Mouse (Mus musculus): ENCODE data around the gene Gm853. TPM values are rescaled to one million over a fixed set of nuclear protein-coding genes. Genes with fewer than 3 reads are reported as not detected.

The Gm853 gene
- total and polyA plus RNA-seq, 3 experiments, result 0.05 TPM; not detected in 2

- 0 out of 2 replicates have a peak, but pooled peaks cover 10% of the 10 kb centered on the region for H3K27me3 ChIP-seq (ENCODE audit: insufficient read depth, low read length)
- TF ChIP-seq TAL1 (conservative IDR thresholded peaks at IDR 0.05; ENCODE audit: low read depth, low read length), result no peak
- peak; percentile 80 for TF ChIP-seq CTCF (IDR thresholded peaks at IDR 0.05; ENCODE audit: low read depth, low read length)
- no peak for TF ChIP-seq POLR2AphosphoS5 (IDR thresholded peaks at IDR 0.05; ENCODE audit: insufficient replicate concordance, low read depth, low read length)
- H3K9me3 ChIP-seq (replicated peaks), result no peaks in the 10 kb centered on the region
- ATAC-seq (ENCODE audit: extremely low read depth, insufficient number of reproducible peaks, low FRiP score, poor library complexity, severe bottlenecking), result no peak
- peak; percentile 37 for DNase-seq (ENCODE audit: low spot score)
- no peak overlapping the region for H3K4me3 ChIP-seq (ENCODE audit: low read depth, low read length)
- no peaks in the 10 kb centered on the region for H3K36me3 ChIP-seq (replicated peaks)
- no peaks in the 10 kb centered on the region; the same call in 1 of the 2 replicates for H3K4me1 ChIP-seq (ENCODE audit: insufficient read depth, low read depth, low read length)
Observed at GRCm38 (mm10) chr4:130264698-130265349, 42.6 kb upstream of the Gm853 start.

GRCm38 (mm10) chr4:130264131-130264530 is 41.9 kb upstream of the Gm853 start:
- DNase-seq (ENCODE audit: low spot score) (no peak), ATAC-seq (ENCODE audit: extremely low read depth, insufficient number of reproducible peaks, low FRiP score, poor library complexity, severe bottlenecking) (no peak)
- Histone ChIP-seq H3K4me1 (ENCODE audit: insufficient read depth, low read depth, low read length) (no peaks in the 10 kb centered on the region; the same call in 1 of the 2 replicates), H3K9me3 (replicated peaks) (no peaks in the 10 kb centered on the region), H3K4me3 (ENCODE audit: low read depth, low read length) (no peak overlapping the region), H3K27me3 (ENCODE audit: insufficient read depth, low read length) (0 out of 2 replicates have a peak, but pooled peaks cover 10% of the 10 kb centered on the region), H3K36me3 (replicated peaks) (no peaks in the 10 kb centered on the region)
- TF ChIP-seq GATA2 (IDR thresholded peaks at IDR 0.05; ENCODE audit: borderline replicate concordance, low read depth, low read length) (no peak), TAL1 (conservative IDR thresholded peaks at IDR 0.05; ENCODE audit: low read depth, low read length) (no peak), GATA1 (IDR thresholded peaks at IDR 0.05; ENCODE audit: borderline replicate concordance, low read length) (no peak), POLR2AphosphoS5 (IDR thresholded peaks at IDR 0.05; ENCODE audit: insufficient replicate concordance, low read depth, low read length) (no peak)

GRCm38 (mm10) chr4:130260406-130260805 is 38.2 kb upstream of the Gm853 start:
- H3K4me1 ChIP-seq (ENCODE audit: insufficient read depth, low read depth, low read length), result no peaks in the 10 kb centered on the region
- no peak for ATAC-seq (ENCODE audit: extremely low read depth, insufficient number of reproducible peaks, low FRiP score, poor library complexity, severe bottlenecking)
- H3K27me3 ChIP-seq (ENCODE audit: insufficient read depth, low read length), result peaks cover 4% of the 10 kb centered on the region; the same call in 1 of the 2 replicates
- no peaks in the 10 kb centered on the region for H3K36me3 ChIP-seq (replicated peaks)
- no peak for DNase-seq (ENCODE audit: low spot score)
- no peak overlapping the region for H3K4me3 ChIP-seq (ENCODE audit: low read depth, low read length)
- no peak for TF ChIP-seq GATA1 (IDR thresholded peaks at IDR 0.05; ENCODE audit: borderline replicate concordance, low read length)
- peak; percentile 25; the same call in 1 of the 2 replicates for TF ChIP-seq CTCF (IDR thresholded peaks at IDR 0.05; ENCODE audit: low read depth, low read length)
- TF ChIP-seq POLR2AphosphoS5 (IDR thresholded peaks at IDR 0.05; ENCODE audit: insufficient replicate concordance, low read depth, low read length), result no peak
- no peak for TF ChIP-seq TAL1 (conservative IDR thresholded peaks at IDR 0.05; ENCODE audit: low read depth, low read length)
- no peak for TF ChIP-seq GATA2 (IDR thresholded peaks at IDR 0.05; ENCODE audit: borderline replicate concordance, low read depth, low read length)
- H3K9me3 ChIP-seq (replicated peaks), result no peaks in the 10 kb centered on the region

DNA sequence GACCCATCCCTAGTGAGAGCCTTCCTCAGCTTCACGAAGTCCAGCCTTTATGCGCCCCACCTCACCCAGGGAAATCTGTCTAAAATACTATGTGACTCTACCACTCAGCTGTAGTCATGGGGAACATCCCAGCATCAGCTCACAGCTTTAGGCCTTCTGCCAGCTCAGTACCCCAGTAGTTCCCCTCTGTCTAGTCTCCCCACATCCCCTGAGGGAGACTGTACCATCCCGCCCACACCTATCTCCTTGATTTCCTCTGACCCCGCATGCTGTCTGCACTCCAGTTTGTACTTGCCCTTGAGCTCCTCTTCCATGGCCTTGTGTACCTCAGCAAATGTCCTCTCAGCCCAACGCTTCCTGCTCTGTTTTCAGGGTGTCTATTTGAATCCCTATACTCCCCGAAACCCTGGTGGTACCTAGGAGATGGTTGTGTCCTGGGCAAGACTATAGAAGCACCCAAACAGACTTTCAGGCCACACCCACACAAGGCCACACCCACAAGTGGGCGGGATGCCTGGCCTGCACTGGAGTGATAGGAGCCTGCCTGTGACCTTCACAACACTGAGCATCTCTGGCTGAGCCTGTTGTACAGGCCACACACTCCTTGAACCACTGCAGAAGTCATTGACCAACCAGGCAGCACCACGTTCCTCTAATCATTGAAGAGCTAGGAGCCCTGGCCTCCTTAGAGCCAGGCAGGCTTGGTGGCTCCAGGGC is 30.4 kb upstream of the Gm853 start:
- H3K4me3 ChIP-seq (ENCODE audit: low read depth, low read length), result no peak overlapping the region
- peak; percentile 37 for DNase-seq (ENCODE audit: low spot score)
- ATAC-seq (ENCODE audit: extremely low read depth, insufficient number of reproducible peaks, low FRiP score, poor library complexity, severe bottlenecking), result 0 out of 2 replicates have a peak, but pooled peaks have one; percentile 22

DNA sequence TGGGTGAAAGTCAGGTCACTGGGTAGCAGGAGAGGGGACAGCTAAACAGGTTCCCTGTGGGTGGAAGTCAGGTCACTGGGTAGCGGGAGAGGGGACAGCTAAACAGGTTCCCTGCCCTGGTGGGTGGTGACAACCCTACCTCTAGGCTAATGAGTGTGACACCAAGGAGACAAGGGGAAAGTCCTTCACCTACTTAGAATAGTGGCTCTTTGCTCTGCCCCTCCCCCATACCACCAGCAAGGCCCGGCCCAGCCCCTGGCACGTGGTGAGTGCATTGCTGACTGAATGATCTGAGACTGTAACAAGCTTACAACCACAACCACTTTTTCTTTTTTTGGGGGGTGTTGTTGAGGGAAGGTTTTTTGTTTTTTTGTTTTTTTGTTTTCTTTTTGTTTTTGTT is 29.6 kb upstream of the Gm853 start:
- no peak overlapping the region; the same call in 1 of the 2 replicates for H3K4me3 ChIP-seq (ENCODE audit: low read depth, low read length)

More for the DNA sequence above, 30.4 kb upstream of the Gm853 start:
- Histone ChIP-seq H3K4me1 (ENCODE audit: insufficient read depth, low read depth, low read length) (peaks cover 23% of the 10 kb centered on the region), H3K27me3 (ENCODE audit: insufficient read depth, low read length) (peaks cover 14% of the 10 kb centered on the region; the same call in 1 of the 2 replicates), H3K9me3 (replicated peaks) (no peaks in the 10 kb centered on the region), H3K36me3 (replicated peaks) (no peaks in the 10 kb centered on the region)
- TF ChIP-seq GATA2 (IDR thresholded peaks at IDR 0.05; ENCODE audit: borderline replicate concordance, low read depth, low read length), result no peak
- TF ChIP-seq CTCF (IDR thresholded peaks at IDR 0.05; ENCODE audit: low read depth, low read length), result no peak
- TF ChIP-seq TAL1 (conservative IDR thresholded peaks at IDR 0.05; ENCODE audit: low read depth, low read length), result no peak
- no peak for TF ChIP-seq POLR2AphosphoS5 (IDR thresholded peaks at IDR 0.05; ENCODE audit: insufficient replicate concordance, low read depth, low read length)
- TF ChIP-seq GATA1 (IDR thresholded peaks at IDR 0.05; ENCODE audit: borderline replicate concordance, low read length), result no peak

DNA sequence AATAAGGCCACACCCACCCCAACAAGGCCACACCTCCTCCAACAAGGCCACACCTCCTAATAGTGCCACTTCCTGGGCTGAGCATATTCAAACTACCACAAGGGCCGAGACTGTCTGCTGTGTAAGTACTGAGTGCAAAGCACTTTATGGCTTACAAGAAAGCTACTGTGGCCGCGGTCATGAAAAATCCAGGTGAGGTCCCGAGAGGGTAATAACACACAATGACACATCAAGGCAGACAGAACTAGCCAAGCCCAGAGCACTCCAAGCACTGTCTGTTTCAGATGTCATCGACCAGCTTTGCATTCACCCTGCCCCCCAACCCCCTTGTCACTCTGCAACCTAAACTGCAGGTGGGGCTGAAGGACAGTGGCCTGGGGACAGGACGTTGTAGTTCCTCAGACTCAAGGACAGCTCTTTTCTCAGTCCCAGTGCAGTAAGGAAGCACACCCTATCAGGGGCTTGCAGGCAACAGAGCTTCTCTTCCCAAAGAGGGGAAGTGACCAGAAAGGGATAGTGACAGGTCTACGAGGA is 29.0 kb upstream of the Gm853 start:
- peaks cover 20% of the 10 kb centered on the region for H3K27me3 ChIP-seq (ENCODE audit: insufficient read depth, low read length)
- TF ChIP-seq TAL1 (conservative IDR thresholded peaks at IDR 0.05; ENCODE audit: low read depth, low read length) (no peak), GATA2 (IDR thresholded peaks at IDR 0.05; ENCODE audit: borderline replicate concordance, low read depth, low read length) (no peak), GATA1 (IDR thresholded peaks at IDR 0.05; ENCODE audit: borderline replicate concordance, low read length) (no peak), POLR2AphosphoS5 (IDR thresholded peaks at IDR 0.05; ENCODE audit: insufficient replicate concordance, low read depth, low read length) (no peak), CTCF (IDR thresholded peaks at IDR 0.05; ENCODE audit: low read depth, low read length) (no peak)
- ATAC-seq (ENCODE audit: extremely low read depth, insufficient number of reproducible peaks, low FRiP score, poor library complexity, severe bottlenecking), result no peak
- H3K4me1 ChIP-seq (ENCODE audit: insufficient read depth, low read depth, low read length), result peaks cover 23% of the 10 kb centered on the region
- DNase-seq (ENCODE audit: low spot score), result no peak
- no peaks in the 10 kb centered on the region for H3K36me3 ChIP-seq (replicated peaks)
- no peak overlapping the region; the same call in 1 of the 2 replicates for H3K4me3 ChIP-seq (ENCODE audit: low read depth, low read length)
- H3K9me3 ChIP-seq (replicated peaks), result no peaks in the 10 kb centered on the region

More for the DNA sequence above, 29.6 kb upstream of the Gm853 start:
- peaks cover 16% of the 10 kb centered on the region for H3K27me3 ChIP-seq (ENCODE audit: insufficient read depth, low read length)
- TF ChIP-seq GATA2 (IDR thresholded peaks at IDR 0.05; ENCODE audit: borderline replicate concordance, low read depth, low read length) (no peak), TAL1 (conservative IDR thresholded peaks at IDR 0.05; ENCODE audit: low read depth, low read length) (no peak), POLR2AphosphoS5 (IDR thresholded peaks at IDR 0.05; ENCODE audit: insufficient replicate concordance, low read depth, low read length) (no peak), CTCF (IDR thresholded peaks at IDR 0.05; ENCODE audit: low read depth, low read length) (no peak), GATA1 (IDR thresholded peaks at IDR 0.05; ENCODE audit: borderline replicate concordance, low read length) (no peak)
- H3K9me3 ChIP-seq (replicated peaks), result no peaks in the 10 kb centered on the region
- DNase-seq (ENCODE audit: low spot score) (peak; percentile 18), ATAC-seq (ENCODE audit: extremely low read depth, insufficient number of reproducible peaks, low FRiP score, poor library complexity, severe bottlenecking) (no peak)
- H3K36me3 ChIP-seq (replicated peaks), result no peaks in the 10 kb centered on the region
- peaks cover 23% of the 10 kb centered on the region for H3K4me1 ChIP-seq (ENCODE audit: insufficient read depth, low read depth, low read length)
